Comparison of ENCODE assay signal across 18 mouse cellular contexts in the genomic region with DNA sequence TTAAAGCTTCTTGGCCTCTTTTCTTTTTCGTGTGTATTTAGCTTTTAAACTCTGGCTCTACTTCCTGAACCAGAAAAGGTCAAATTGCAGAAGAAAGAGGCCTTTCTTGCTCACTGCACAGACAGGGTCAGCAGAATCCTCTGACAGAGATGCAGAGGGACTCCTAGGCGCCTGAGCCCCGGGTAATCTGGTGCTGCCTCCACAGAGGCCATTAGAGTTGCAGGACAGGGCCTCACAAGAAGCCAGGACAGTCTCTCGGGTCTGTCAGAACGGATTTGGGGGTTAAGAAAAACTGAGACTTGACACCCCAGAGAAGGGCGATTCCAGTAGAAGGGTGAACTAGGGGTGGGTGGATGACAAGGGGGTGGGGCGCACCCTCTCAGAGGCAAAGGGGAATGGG. TPM values are rescaled to one million over a fixed set of nuclear protein-coding genes. Genes with fewer than 3 reads are reported as not detected.
A peak's percentile ranks its signal among the peaks of the same experiment; 100 is the strongest.
DNase-seq lines count a peak whose midpoint lies in the region; ATAC-seq and TF ChIP-seq lines count a peak whose summit lies in the region.
"Had no signal": no experiment of that assay in that cellular context is flagged by ENCODE, and none has a peak within 500 bp of the region (broad histone marks: within the 10 kb centered on the region; RNA-seq: fewer than 3 reads in every experiment).

No protein-coding gene starts in this region.

- no peak overlapping the region for H3K4me2 ChIP-seq in lung, postnatal 0 days (replicated peaks; ENCODE audit: low read depth, low read length)
- H3K4me2 ChIP-seq in kidney, embryonic 14.5 days (replicated peaks; ENCODE audit: low read depth, low read length), result no peak overlapping the region
- no peak overlapping the region for H3K4me2 ChIP-seq in stomach, embryonic 16.5 days (ENCODE audit: low read depth, low read length)
- H3K4me2 ChIP-seq: heart, embryonic 15.5 days; liver, embryonic 13.5 days; midbrain, embryonic 12.5 days had no signal

- intact Hi-C loops in left cerebral cortex, adult 2 months (cut with DNase I), result no loop called here

- no peak for TF ChIP-seq EP300 in lung, postnatal 0 days (IDR thresholded peaks at IDR 0.05)

- TF ChIP-seq CTCF in lung, postnatal 0 days (IDR thresholded peaks at IDR 0.05), result no peak
- TF ChIP-seq CTCF in left cerebral cortex, adult 2 months (IDR thresholded peaks at IDR 0.05), result no peak

- H3K27me3 ChIP-seq in lung, postnatal 0 days (replicated peaks; ENCODE audit: insufficient read depth, low read length), result no peaks in the 10 kb centered on the region
- H3K27me3 ChIP-seq in kidney, embryonic 14.5 days (ENCODE audit: control insufficient read depth, insufficient read depth, low read length), result no peaks in the 10 kb centered on the region
- no peaks in the 10 kb centered on the region for H3K27me3 ChIP-seq in stomach, embryonic 16.5 days (ENCODE audit: control insufficient read depth, insufficient read depth, low read length)
- H3K27me3 ChIP-seq: heart, embryonic 15.5 days; liver, embryonic 13.5 days; midbrain, embryonic 12.5 days had no signal

- H3K4me3 ChIP-seq in lung, postnatal 0 days (ENCODE audit: low read depth, low read length), result no peak overlapping the region
- no peak overlapping the region for H3K4me3 ChIP-seq in kidney, embryonic 14.5 days (ENCODE audit: low read length)
- H3K4me3 ChIP-seq in stomach, embryonic 16.5 days (replicated peaks; ENCODE audit: low read length), result no peak overlapping the region
- H3K4me3 ChIP-seq in left cerebral cortex, adult 2 months, result no peak overlapping the region
- H3K4me3 ChIP-seq: gastrocnemius, adult 2 months; heart, adult 2 months; heart, embryonic 15.5 days; hindbrain, embryonic 10.5 days; liver, embryonic 13.5 days; midbrain, embryonic 12.5 days had no signal

- DNase-seq in lung, postnatal 0 days (ENCODE audit: low spot score), result peak; percentile 13
- no peak for DNase-seq in lung, postnatal 10 days
- peak; percentile 10 to 39 for DNase-seq in kidney, postnatal 25 days
- no peak for DNase-seq in left cerebral cortex, adult 2 months (ENCODE audit: extremely low spot score in 1 of 2, low spot score in 2 of 2)
- DNase-seq in urinary bladder, postnatal 10 days (ENCODE audit: low spot score), result no peak
- DNase-seq: cerebellum, adult 9-11 months; gastrocnemius, adult 2 months; heart, adult 2 months; layer of hippocampus, postnatal 36 days; liver, embryonic 13.5 days had no signal

- H3K9ac ChIP-seq in lung, postnatal 0 days (replicated peaks; ENCODE audit: low read depth), result no peak overlapping the region
- no peak overlapping the region for H3K9ac ChIP-seq in kidney, embryonic 14.5 days (ENCODE audit: low read depth, low read length)
- H3K9ac ChIP-seq in stomach, embryonic 16.5 days (ENCODE audit: low read length), result no peak overlapping the region
- H3K9ac ChIP-seq: heart, embryonic 15.5 days; liver, embryonic 13.5 days; midbrain, embryonic 12.5 days had no signal

- 59% methylated on average over 7 of the region's 7 CpGs for WGBS in lung, postnatal 0 days
- 48% methylated on average over 7 of the region's 7 CpGs for WGBS in kidney, embryonic 14.5 days
- WGBS in stomach, embryonic 16.5 days, result 54% methylated on average over 7 of the region's 7 CpGs

- ATAC-seq in lung, postnatal 0 days, result peak; percentile 16; the same call in 1 of the 2 replicates
- 0 out of 2 replicates have a peak, but pooled peaks have one; percentile 32 for ATAC-seq in kidney, embryonic 14.5 days (ENCODE audit: low FRiP score, low TSS enrichment)
- ATAC-seq in stomach, embryonic 16.5 days (ENCODE audit: insufficient read depth, low FRiP score), result no peak
- ATAC-seq: forebrain, embryonic 16.5 days had no signal

- H3K9me3 ChIP-seq in lung, postnatal 0 days (ENCODE audit: low read length), result no peaks in the 10 kb centered on the region
- no peaks in the 10 kb centered on the region for H3K9me3 ChIP-seq in kidney, embryonic 14.5 days (ENCODE audit: control insufficient read depth, low read length)
- H3K9me3 ChIP-seq in stomach, embryonic 16.5 days (replicated peaks; ENCODE audit: control insufficient read depth, low read length), result no peaks in the 10 kb centered on the region
- H3K9me3 ChIP-seq: heart, embryonic 15.5 days; hindbrain, embryonic 10.5 days; liver, embryonic 13.5 days; midbrain, embryonic 12.5 days had no signal

- H3K4me1 ChIP-seq in lung, postnatal 0 days (ENCODE audit: insufficient read depth, low read depth, low read length), result no peaks in the 10 kb centered on the region
- H3K4me1 ChIP-seq in kidney, embryonic 14.5 days (ENCODE audit: control insufficient read depth, insufficient read depth, low read length), result 0 out of 2 replicates have a peak, but pooled peaks cover 6% of the 10 kb centered on the region
- peaks cover 4% of the 10 kb centered on the region; the same call in 1 of the 2 replicates for H3K4me1 ChIP-seq in stomach, embryonic 16.5 days (ENCODE audit: control insufficient read depth, insufficient read depth, low read length)
- H3K4me1 ChIP-seq: heart, embryonic 15.5 days; hindbrain, embryonic 10.5 days; liver, embryonic 13.5 days; midbrain, embryonic 12.5 days had no signal

- H3K27ac ChIP-seq in lung, postnatal 0 days (ENCODE audit: low read length), result no peak overlapping the region
- H3K27ac ChIP-seq in kidney, embryonic 14.5 days (ENCODE audit: low read depth, low read length), result peak overlapping the region; percentile 51
- peak overlapping the region; percentile 57; the same call in 1 of the 2 replicates for H3K27ac ChIP-seq in stomach, embryonic 16.5 days (ENCODE audit: low read length)
- no peak overlapping the region for H3K27ac ChIP-seq in left cerebral cortex, adult 2 months
- H3K27ac ChIP-seq: gastrocnemius, adult 2 months; heart, adult 2 months; heart, embryonic 15.5 days; hindbrain, embryonic 10.5 days; liver, embryonic 13.5 days; macrophage; midbrain, embryonic 12.5 days had no signal

- H3K36me3 ChIP-seq in lung, postnatal 0 days (ENCODE audit: insufficient read depth, low read length), result no peaks in the 10 kb centered on the region
- H3K36me3 ChIP-seq in kidney, embryonic 14.5 days (ENCODE audit: control insufficient read depth, insufficient read depth, low read length), result no peaks in the 10 kb centered on the region
- no peaks in the 10 kb centered on the region for H3K36me3 ChIP-seq in stomach, embryonic 16.5 days (ENCODE audit: control insufficient read depth, insufficient read depth, low read length)
- H3K36me3 ChIP-seq: heart, embryonic 15.5 days; hindbrain, embryonic 10.5 days; midbrain, embryonic 12.5 days had no signal

RNA-seq across cellular contexts. Expression of a gene that starts 42.6 kb away (rescaled TPM):
- polyA plus RNA-seq in lung, postnatal 0 days (2015; fragmentation: Nextera tagmentation; extraction: Ambion mirVana), result 1.7 and 2.8 TPM in 2 replicates
- polyA plus RNA-seq in kidney, embryonic 14.5 days (2014; fragmentation: Nextera tagmentation; extraction: Ambion mirVana), result 5.8 and 7.4 TPM in 2 replicates
- 6.5 and 6.8 TPM in 2 replicates for polyA plus RNA-seq in stomach, embryonic 16.5 days (2015; fragmentation: Nextera tagmentation; extraction: Ambion mirVana)
- 10 to 100 TPM; 14.4 to 15.7 TPM for total RNA-seq in left cerebral cortex, adult 2 months (2021)

RNA-seq across cellular contexts. Expression of a gene that starts 42.9 kb away (rescaled TPM):
- 3.4 and 6.0 TPM in 2 replicates for polyA plus RNA-seq in lung, postnatal 0 days (2015; fragmentation: Nextera tagmentation; extraction: Ambion mirVana)
- 0.14 TPM in 1 of 2 replicates, not detected in the other for polyA plus RNA-seq in kidney, embryonic 14.5 days (2014; fragmentation: Nextera tagmentation; extraction: Ambion mirVana)
- 0.62 and 0.72 TPM in 2 replicates for polyA plus RNA-seq in stomach, embryonic 16.5 days (2015; fragmentation: Nextera tagmentation; extraction: Ambion mirVana)
- total RNA-seq in left cerebral cortex, adult 2 months (2021), result under 1 TPM; 0.20 to 0.40 TPM
- total RNA-seq: ES-E14 had no signal
- polyA plus RNA-seq: liver, embryonic 13.5 days; macrophage had no signal

Comparison
In these comparisons a context has a peak if more than half of its experiments do, and no peak if none do; other contexts are left out.
1. DNase-seq: peak in lung, postnatal 0 days (single experiment) and kidney, postnatal 25 days (2 of 2); none in lung, postnatal 10 days (single experiment), left cerebral cortex, adult 2 months (0 of 2) and urinary bladder, postnatal 10 days (single experiment).
2. H3K27ac ChIP-seq: peak in kidney, embryonic 14.5 days (single experiment) and stomach, embryonic 16.5 days (single experiment); none in lung, postnatal 0 days (single experiment) and left cerebral cortex, adult 2 months (single experiment).